Mouse (Mus musculus): Measurements from ENCODE around the gene Gm11111.

The Gm11111 gene

GRCm38 (mm10) chr5:98582051-98582450 is 29.6 kb downstream of the Gm11111 start:
- no peak for DNase-seq (ENCODE audit: low read depth, low spot score)

GRCm38 (mm10) chr5:98585915-98586314 is 33.4 kb downstream of the Gm11111 start:
- DNase-seq (ENCODE audit: low read depth, low spot score) = no peak
